Mouse (Mus musculus) heart, postnatal 0 days (tissue): ENCODE measurements around the gene Scnn1b. TPM values are rescaled to one million over a fixed set of nuclear protein-coding genes. Genes with fewer than 3 reads are reported as not detected.

Source experiments
- ATAC-seq: fragments of 200-750 bp; cut with Nextera tagmentation; 2 replicates; pipeline ENCODE4 v1.8.0; 2017; ENCODE audit warnings: low read depth, moderate number of reproducible peaks, moderate library complexity; ENCODE audit not compliant: insufficient read depth
- DNase-seq: peaks from one replicate; pipeline ENCODE4 v3.0.0-alpha.2; 2016; ENCODE audit warnings: low spot score
- H3K27ac ChIP-seq: fragments of 300-500 bp; sonication (generic); 2 replicates; pipeline ENCODE4 v1.5.1; 2014; ENCODE audit warnings: low read depth, mild to moderate bottlenecking
- H3K27me3 ChIP-seq: fragments of 300-500 bp; sonication (generic); 2 replicates; pipeline ENCODE4 v1.6.1; 2014; ENCODE audit warnings: low read length, mixed read lengths; ENCODE audit not compliant: control insufficient read depth, insufficient read depth
- H3K36me3 ChIP-seq: fragments of 300-500 bp; sonication (generic); replicated peaks from 2 replicates; pipeline ENCODE4 v1.6.1; 2014; ENCODE audit warnings: low read length, mixed read lengths; ENCODE audit not compliant: control insufficient read depth, insufficient read depth
- H3K4me1 ChIP-seq: fragments of 300-500 bp; sonication (generic); 2 replicates; pipeline ENCODE4 v1.6.1; 2014; ENCODE audit warnings: antibody characterized with exemption; ENCODE audit not compliant: control insufficient read depth, insufficient read depth
- H3K4me2 ChIP-seq: fragments of 300-500 bp; sonication (generic); 2 replicates; pipeline ENCODE4 v1.6.1; 2014; ENCODE audit warnings: low read depth, mild to moderate bottlenecking, low read length, moderate library complexity
- H3K4me3 ChIP-seq: fragments of 300-500 bp; sonication (generic); 2 replicates; pipeline ENCODE4 v1.5.1; 2014; ENCODE audit warnings: low read depth, low read length
- H3K9ac ChIP-seq: fragments of 300-500 bp; sonication (generic); replicated peaks from 2 replicates; pipeline ENCODE4 v1.6.1; 2014; ENCODE audit warnings: low read depth, low read length, mixed read lengths
- H3K9me3 ChIP-seq: fragments of 300-500 bp; sonication (generic); replicated peaks from 2 replicates; pipeline ENCODE4 v1.6.1; 2016; ENCODE audit warnings: low read length; ENCODE audit not compliant: control insufficient read depth
- CTCF ChIP-seq: IDR thresholded peaks from 2 replicates; pipeline ENCODE4 v1.5.1; 2016; ENCODE audit warnings: antibody characterized with exemption, control low read depth, low read depth
- EP300 ChIP-seq: IDR thresholded peaks from 2 replicates; pipeline ENCODE4 v1.6.1; 2016; ENCODE audit warnings: antibody characterized with exemption, low read depth
- WGBS: fragments of 180-500 bp; shearing (Covaris S2); extraction: QIAGEN DNeasy Blood & Tissue Kit; methylation state at CpG from one replicate; pipeline ENCODE4 v1.1.7; 2014; 5-methylcytosine and 5-hydroxymethylcytosine counted together
- polyA plus RNA-seq: library from polyadenylated mRNA; unstranded; fragments of >200 nt; fragmentation: Nextera tagmentation; extraction: Ambion mirVana; gene quantifications from 2 replicates; pipeline ENCODE4 v1.2.1, GENCODE M21; 2015
- total RNA-seq: library from RNA; depleted of rRNA; stranded (reverse); fragments of >200 nt; gene quantifications from 2 replicates; pipeline ENCODE4 v1.2.3, GENCODE M21; 2014; ENCODE audit warnings: low replicate concordance; rRNA removed

The Scnn1b gene
- total RNA-seq (not detected in 2 replicates), polyA plus RNA-seq (0.05 and 0.10 TPM in 2 replicates)

DNA sequence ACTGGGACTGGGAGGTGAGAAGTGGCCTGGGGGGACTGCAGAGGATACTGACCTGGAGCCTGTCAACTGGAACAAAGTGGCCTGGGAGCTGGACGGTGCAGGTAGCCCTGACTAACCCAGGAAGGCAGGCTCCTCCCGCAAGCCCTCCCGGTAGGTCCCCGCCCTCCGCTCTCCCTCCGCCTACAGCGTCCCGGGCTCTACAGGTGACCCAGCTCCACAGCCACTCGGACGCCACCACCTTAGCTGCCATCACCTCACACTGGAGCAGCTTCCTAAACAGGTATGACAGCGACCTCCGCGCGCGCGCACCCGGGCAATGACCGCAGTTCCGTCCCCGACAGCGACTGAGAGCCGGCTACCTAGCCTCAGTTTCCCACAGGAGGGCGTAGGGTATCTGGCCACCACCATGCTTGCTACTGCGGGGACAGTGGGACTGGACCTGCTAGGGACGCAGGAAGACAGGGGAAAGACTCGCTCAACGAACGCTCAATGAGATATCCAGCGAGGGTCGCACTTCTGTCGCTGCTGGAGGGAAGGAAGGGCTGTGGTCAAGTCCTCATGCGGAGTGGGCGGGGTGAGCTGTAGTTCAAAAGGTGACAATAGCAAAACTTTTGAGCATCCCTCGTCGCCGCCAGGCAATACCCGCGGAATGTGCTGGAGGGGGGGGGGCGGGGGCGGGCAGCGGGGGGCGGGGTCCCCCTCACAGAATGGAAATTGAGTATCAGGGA lies at the start of gene Scnn1b:
Gene Scnn1b, plus strand, starts transcription at position 181 of the 728 bp plus-strand sequence.
- Histone ChIP-seq H3K27ac (no peak within 1 kb of the TSS), H3K4me1 (no peaks in the 10 kb centered on the region), H3K4me3 (peak within 1 kb of the TSS; percentile 6; the same call in 1 of the 2 replicates), H3K36me3 (no peaks in the 10 kb centered on the region), H3K27me3 (peaks cover 34% of the 10 kb centered on the region), H3K4me2 (peak within 1 kb of the TSS; percentile 18; the same call in 1 of the 2 replicates), H3K9me3 (no peaks in the 10 kb centered on the region), H3K9ac (no peak within 1 kb of the TSS)
- TF ChIP-seq EP300 = no peak
- TF ChIP-seq CTCF = no peak
- 4% methylated on average over 33 of the region's 42 CpGs for WGBS
- ATAC-seq = no peak
- no peak for DNase-seq

DNA sequence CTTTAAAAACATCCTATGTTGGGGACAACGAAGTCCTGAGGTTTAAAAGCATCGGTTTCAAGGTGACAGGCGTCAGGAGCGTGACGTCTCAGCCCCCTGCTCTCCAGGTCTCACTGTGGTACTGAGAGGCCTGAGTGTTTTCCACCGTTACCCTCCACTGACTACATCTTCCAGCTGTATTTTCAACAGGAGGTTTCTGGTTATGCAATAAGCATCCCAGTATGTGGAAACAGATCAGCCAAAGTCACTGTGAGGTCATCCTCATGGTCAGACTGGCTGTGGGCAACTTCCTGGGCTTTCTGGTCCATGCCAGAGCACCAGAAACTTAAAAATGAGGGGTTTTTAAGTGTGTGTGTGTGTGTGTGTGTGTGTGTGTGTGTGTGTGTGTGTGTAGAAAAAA lies 43.2 kb upstream of the Scnn1b start:
- Histone ChIP-seq H3K9me3 (no peaks in the 10 kb centered on the region), H3K36me3 (no peaks in the 10 kb centered on the region), H3K4me2 (no peak overlapping the region), H3K4me3 (no peak overlapping the region), H3K4me1 (no peaks in the 10 kb centered on the region), H3K27ac (no peak overlapping the region), H3K27me3 (no peaks in the 10 kb centered on the region), H3K9ac (no peak overlapping the region)
- DNase-seq (no peak), ATAC-seq (no peak)
- TF ChIP-seq CTCF = no peak
- TF ChIP-seq EP300 = no peak
- WGBS = 86% methylated on average over 6 of the region's 6 CpGs

- Histone ChIP-seq H3K4me2 (no peak overlapping the region), H3K4me3 (no peak overlapping the region), H3K4me1 (no peaks in the 10 kb centered on the region), H3K27me3 (no peaks in the 10 kb centered on the region), H3K36me3 (no peaks in the 10 kb centered on the region), H3K27ac (no peak overlapping the region), H3K9me3 (no peaks in the 10 kb centered on the region), H3K9ac (no peak overlapping the region)
- TF ChIP-seq CTCF (no peak), EP300 (no peak)
- 84% methylated on average over 1 of the region's 1 CpGs for WGBS
- no peak for DNase-seq
- no peak for ATAC-seq
Measured at GRCm38 (mm10) chr7:121828481-121828880, 36.4 kb upstream of the Scnn1b start.

DNA sequence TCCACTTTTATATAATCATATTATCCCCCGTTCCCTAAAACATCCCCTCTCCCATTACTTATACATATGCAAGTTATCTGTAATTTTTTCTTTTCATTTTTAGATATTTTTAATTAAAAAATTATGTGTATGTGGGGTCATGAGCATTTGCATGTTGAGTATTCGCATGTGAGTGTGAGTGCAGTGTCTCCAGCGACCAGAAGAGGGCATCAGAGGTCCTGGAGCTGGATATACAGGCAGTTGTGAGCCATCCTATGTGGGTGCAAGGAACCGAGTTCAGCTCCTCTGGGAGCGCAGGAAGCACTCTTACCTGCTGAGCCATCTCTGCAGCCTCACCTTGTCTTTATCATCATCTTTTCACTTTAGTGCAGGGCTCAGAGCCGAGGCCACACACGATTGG lies 29.4 kb upstream of the Scnn1b start:
- Histone ChIP-seq H3K9ac (no peak overlapping the region), H3K9me3 (0 out of 2 replicates have a peak, but pooled peaks cover 3% of the 10 kb centered on the region), H3K4me2 (no peak overlapping the region), H3K4me1 (peaks cover 2% of the 10 kb centered on the region; the same call in 1 of the 2 replicates), H3K27ac (no peak overlapping the region), H3K27me3 (no peaks in the 10 kb centered on the region), H3K36me3 (no peaks in the 10 kb centered on the region), H3K4me3 (no peak overlapping the region)
- WGBS = 80% methylated on average over 7 of the region's 7 CpGs
- ATAC-seq (no peak), DNase-seq (no peak)
- TF ChIP-seq CTCF (no peak), EP300 (no peak)

- Histone ChIP-seq H3K9ac (no peak overlapping the region), H3K27ac (no peak overlapping the region), H3K4me1 (peaks cover 5% of the 10 kb centered on the region; the same call in 1 of the 2 replicates), H3K4me3 (no peak overlapping the region), H3K27me3 (no peaks in the 10 kb centered on the region), H3K36me3 (no peaks in the 10 kb centered on the region), H3K4me2 (no peak overlapping the region), H3K9me3 (0 out of 2 replicates have a peak, but pooled peaks cover 3% of the 10 kb centered on the region)
- ATAC-seq (no peak), DNase-seq (no peak)
- 76% methylated on average over 7 of the region's 7 CpGs for WGBS
- TF ChIP-seq CTCF (no peak), EP300 (no peak)
Measured at GRCm38 (mm10) chr7:121836827-121837226, 28.0 kb upstream of the Scnn1b start.

DNA sequence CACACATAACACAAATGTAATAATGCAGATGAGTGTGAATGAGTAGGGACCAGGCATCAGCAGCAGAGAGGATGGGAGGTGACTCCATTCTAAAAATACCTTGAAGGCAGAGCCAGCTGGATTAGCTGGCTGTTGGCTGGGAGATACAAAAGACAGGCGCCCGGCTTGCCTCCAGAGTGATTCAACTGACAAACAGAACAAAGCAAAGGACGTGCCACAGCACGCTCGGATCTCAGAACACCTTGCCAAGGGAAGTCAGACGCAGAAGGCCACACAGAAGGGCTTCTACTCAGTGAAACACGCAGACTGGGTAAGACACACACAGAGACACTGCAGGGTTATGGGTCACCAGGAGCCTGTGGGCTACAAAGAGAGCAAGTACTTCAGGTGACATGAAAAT lies 24.0 kb upstream of the Scnn1b start:
- H3K4me1 ChIP-seq = peaks cover 5% of the 10 kb centered on the region; the same call in 1 of the 2 replicates
- H3K27me3 ChIP-seq = no peaks in the 10 kb centered on the region
- WGBS = 25% methylated on average over 7 of the region's 7 CpGs
- ATAC-seq (peak; percentile 83), DNase-seq (peak; percentile 65)
- no peaks in the 10 kb centered on the region for H3K36me3 ChIP-seq
- H3K9ac ChIP-seq = no peak overlapping the region
- H3K4me2 ChIP-seq = peak overlapping the region; percentile 17; the same call in 1 of the 2 replicates
- TF ChIP-seq CTCF = no peak
- TF ChIP-seq EP300 = no peak
- no peaks in the 10 kb centered on the region for H3K9me3 ChIP-seq
- no peak overlapping the region for H3K4me3 ChIP-seq
- H3K27ac ChIP-seq = peak overlapping the region; percentile 81
